Mouse (Mus musculus): ENCODE data around the gene Rai1.

Gene Rai1

GRCm38 (mm10) chr11:60127048-60127447 is 22.2 kb downstream of the Rai1 start:
- in situ Hi-C loops (cut with MboI, MseI) = no loop called here

- in situ Hi-C loops (cut with MboI, MseI) = no loop called here
Observed at GRCm38 (mm10) chr11:60127863-60128512, 23.2 kb downstream of the Rai1 start.

GRCm38 (mm10) chr11:60130516-60130915 is 25.7 kb downstream of the Rai1 start:
- in situ Hi-C loops (cut with MboI, MseI) = no loop called here

DNA sequence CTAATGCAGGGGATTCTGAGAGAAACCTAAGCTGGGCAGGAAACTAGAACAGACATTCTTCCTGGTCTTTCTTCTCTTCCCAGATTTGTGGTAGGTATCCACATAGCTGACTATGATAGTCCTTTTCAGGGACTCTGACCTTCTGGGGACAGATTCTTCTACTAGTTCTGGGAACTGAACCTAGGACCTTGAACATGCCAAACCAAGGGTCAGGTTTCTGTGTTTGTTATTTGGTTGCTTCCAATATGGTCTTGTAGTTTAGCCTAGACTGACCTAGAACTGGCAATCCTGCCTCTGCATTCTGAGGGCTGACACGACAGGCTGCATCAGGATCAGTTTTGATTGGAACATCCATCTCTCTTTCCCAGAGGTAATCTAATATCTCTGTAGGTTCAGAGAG is 27.2 kb downstream of the Rai1 start:
- in situ Hi-C loops (cut with MboI, MseI) = no loop called here

- in situ Hi-C loops (cut with MboI, MseI) = no loop called here
Observed at GRCm38 (mm10) chr11:60136491-60136890, 31.7 kb downstream of the Rai1 start.

DNA sequence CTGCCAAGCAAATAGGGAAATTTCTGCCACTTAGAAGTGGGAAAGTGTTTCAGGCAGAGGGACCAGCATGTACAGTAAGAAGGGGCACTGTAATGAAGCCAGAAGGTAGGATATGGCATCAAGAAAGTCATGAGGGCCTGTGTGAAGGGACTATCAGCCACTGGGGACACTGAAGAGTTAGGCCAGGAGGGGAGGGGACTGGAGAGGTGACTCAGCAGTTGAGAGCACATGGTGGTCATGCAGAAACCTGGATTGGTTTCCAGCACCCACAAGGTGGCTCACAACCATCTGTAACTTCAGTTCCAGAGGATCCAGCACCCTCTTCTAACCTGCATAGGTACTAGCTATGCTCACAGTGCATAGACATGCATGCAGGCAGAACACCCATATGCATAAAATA is 32.4 kb downstream of the Rai1 start:
- in situ Hi-C loops (cut with MboI, MseI) = no loop called here

DNA sequence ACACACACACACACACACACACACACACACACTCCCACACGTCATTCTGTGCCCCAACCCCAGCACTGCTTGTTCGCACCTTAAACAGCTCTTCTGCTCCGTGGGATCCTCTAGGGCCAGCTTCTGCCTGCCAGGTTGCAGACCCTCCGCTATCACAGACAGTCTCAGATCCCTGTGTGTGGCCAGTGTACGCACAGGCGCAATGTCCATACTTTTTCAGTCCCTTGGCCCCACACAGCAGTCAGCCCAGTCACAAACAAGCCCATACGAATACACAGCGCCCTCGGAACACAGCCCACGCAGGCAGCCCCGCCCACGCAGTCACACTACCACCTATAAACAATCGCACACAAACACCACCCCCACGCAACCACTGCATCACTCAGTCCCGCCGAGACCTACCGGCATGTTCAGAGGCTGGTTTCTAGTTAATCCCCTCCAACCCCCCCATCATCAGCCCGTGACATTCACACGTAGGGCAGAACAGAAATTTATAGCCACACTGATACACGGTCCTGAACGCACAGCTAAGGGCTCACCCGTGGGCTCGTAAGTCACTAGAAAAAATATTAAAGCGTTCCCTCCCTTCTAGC is 34.4 kb downstream of the Rai1 start:
- in situ Hi-C loops (cut with MboI, MseI) = no loop called here

- in situ Hi-C loops (cut with MboI, MseI) = no loop called here
Observed at GRCm38 (mm10) chr11:60139734-60140371, 35.0 kb downstream of the Rai1 start.

DNA sequence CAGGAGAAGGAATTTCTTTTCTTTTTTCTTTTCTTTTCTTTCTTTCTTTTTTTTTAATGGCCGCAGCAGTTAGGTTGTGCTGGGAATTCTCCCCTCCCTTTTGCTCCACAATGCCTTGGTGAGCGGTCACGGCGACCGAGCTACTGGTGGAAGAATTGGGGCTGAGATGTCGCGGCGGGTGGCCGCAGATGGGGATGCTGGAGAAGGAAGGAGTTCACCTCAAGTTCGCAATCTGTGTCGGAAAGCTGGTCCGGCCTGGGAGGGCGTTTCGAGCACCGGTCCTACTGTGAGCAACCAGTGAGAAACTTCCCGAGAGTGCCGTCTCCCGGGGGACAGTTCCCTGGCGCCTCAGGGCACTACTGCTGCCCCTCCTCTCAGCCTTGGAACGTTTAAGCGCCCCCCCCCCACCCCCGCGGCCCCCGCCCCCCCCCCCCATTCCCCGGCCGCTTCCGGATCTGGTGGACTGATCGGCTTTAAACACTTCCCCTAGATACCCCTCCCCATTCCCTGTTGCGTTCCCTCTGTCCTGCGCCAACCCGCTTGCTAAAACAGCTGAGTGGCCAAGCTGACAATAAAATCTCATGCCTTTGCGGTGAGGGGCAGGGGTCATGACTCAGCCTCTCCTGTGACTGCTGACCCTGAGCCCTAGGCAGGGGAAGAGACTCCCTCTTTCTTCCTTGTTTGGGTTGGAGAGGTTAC is 35.9 kb downstream of the Rai1 start:
- in situ Hi-C loops (cut with MboI, MseI) = no loop called here

- in situ Hi-C loops (cut with MboI, MseI) = no loop called here
Observed at GRCm38 (mm10) chr11:60141285-60141608, 36.4 kb downstream of the Rai1 start.

DNA sequence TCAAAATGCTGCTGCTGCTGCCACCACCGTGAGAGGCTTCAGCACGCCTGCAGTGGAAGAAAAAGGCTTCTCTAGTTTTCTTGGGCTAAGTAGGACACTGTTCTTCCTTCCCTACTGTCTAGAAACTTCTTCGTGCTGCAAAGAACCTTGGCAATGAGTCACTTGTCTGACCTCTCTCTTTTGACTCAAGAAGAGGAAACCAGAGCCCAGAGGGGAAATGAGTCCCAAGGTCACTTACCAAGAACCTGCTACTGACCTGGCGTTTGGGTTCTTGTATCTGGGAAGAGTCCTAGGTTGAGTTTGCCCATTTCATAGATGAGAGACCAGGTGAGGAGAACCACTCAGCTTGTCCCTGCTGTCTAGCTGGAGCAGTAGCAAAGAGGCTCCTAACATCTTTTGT is 38.3 kb downstream of the Rai1 start:
- in situ Hi-C loops (cut with MboI, MseI) = no loop called here

- in situ Hi-C loops (cut with MboI, MseI) = no loop called here
Observed at GRCm38 (mm10) chr11:60146170-60146569, 41.4 kb downstream of the Rai1 start.

- in situ Hi-C loops (cut with MboI, MseI) = no loop called here
Observed at GRCm38 (mm10) chr11:60148591-60148990, 43.8 kb downstream of the Rai1 start.

- in situ Hi-C loops (cut with MboI, MseI) = no loop called here
Observed at GRCm38 (mm10) chr11:60149086-60149485, 44.3 kb downstream of the Rai1 start.

GRCm38 (mm10) chr11:60150677-60151076 is 45.9 kb downstream of the Rai1 start:
- in situ Hi-C loops (cut with MboI, MseI) = no loop called here

DNA sequence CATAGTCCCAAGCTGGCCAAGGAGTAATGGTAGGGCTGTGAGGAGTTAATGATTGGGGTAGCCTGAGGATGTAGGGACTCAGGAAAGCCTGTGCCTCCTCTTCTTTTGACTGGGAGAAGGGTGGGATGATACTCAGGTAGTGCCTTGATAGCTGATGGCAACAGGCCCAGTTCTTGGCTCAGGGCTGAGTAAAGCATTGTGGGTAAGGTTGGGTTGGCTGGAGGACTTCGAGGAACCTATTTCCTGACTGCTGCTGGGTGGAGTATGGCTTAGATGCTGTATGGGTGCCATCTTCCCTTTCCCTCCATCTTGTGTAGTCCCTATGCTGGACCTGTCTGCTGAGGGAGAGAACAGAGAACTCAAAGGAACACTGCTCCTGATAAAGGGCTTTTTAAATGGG is 47.5 kb downstream of the Rai1 start:
- in situ Hi-C loops (cut with MboI, MseI) = no loop called here

GRCm38 (mm10) chr11:60153936-60154335 is 49.1 kb downstream of the Rai1 start:
- in situ Hi-C loops (cut with MboI, MseI) = no loop called here

DNA sequence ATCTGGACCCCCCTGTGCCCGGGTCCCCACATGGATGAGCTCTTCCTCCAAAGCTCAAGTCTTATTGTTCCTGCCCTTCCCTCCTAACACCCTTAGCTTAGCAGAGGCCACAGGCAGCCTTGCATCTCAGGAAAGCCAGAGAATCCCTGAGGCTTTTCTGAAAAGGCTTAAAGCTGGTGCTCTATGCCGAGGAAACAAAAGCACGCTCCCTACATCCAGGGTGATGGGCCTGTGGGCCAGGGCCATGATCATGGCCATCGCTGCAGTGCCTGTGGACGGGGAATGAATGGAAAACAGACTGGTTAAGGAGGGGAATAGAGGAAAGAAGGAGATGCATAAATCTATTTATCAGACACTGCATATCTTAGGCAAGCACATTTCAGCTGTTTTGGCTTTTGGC is 50.9 kb downstream of the Rai1 start:
- in situ Hi-C loops (cut with MboI, MseI) = no loop called here

- in situ Hi-C loops (cut with MboI, MseI) = no loop called here
Observed at GRCm38 (mm10) chr11:60158271-60158670, 53.5 kb downstream of the Rai1 start.

DNA sequence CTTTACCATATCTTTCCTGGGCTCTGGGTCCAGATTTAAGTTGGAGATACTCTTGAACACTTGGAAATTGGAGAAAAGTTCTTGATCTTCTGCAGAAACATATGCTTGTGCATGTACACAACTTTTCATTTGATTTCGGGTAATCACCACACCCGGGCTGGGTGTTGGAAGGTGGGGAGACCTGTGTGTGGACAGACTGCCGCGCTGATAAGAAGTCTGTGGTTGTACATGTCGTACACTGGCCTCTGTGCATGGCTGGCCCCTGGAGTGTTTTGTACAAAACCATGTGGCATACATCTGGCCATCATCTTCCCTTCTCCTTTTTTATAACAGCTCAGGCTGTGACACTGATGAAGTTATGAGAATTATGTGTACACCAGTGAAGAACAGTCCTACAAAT is 55.1 kb downstream of the Rai1 start:
- in situ Hi-C loops (cut with MboI, MseI) = no loop called here

GRCm38 (mm10) chr11:60160454-60161114 is 55.8 kb downstream of the Rai1 start:
- in situ Hi-C loops (cut with MboI, MseI) = no loop called here

GRCm38 (mm10) chr11:60161146-60161874 is 56.5 kb downstream of the Rai1 start:
- in situ Hi-C loops (cut with MboI, MseI) = no loop called here
